Mouse (Mus musculus) C3H10T1/2 (cell line): Measurements from ENCODE around the gene Myh14. TPM values are rescaled to one million over a fixed set of nuclear protein-coding genes. Genes with fewer than 3 reads are reported as not detected.

Experiments
- polyA plus RNA-seq, 2 experiments: library from polyadenylated mRNA; unstranded; fragments of >200 nt; fragmentation: generic; extraction: Trizol; gene quantifications; one replicate each; pipeline ENCODE4 v1.2.1; 2012; ENCODE audit warnings: missing spikeins in 2 of 2

Gene Myh14
- polyA plus RNA-seq = under 1 TPM in 1 of 2 experiments, not detected in 1; 0.02 TPM

GRCm38 (mm10) chr7:44670803-44671202 is at the start of gene Myh14:
Gene Myh14 (minus strand): TSS chr7:44670843.

DNA sequence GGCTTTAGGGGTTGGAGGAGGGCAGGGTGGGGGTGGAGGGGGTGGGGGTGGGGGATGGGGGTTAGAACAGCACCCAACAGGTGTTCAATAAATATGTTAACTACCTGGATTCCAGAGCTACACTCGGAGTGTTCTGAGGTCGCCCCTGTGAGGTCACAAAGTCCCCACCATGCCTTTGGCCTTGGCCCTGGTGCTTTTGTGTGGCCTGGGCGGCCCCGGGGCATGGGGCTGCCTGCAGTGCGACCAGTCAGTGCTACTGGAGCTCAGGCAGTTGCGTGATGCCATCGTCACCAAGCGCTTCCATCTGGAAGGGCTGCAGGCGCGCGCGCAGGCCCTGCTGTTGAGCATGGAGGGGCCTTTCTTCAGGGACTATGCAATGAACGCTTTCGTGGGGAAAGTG is 37.9 kb upstream of the Myh14 start, which contains the start of gene Izumo2:
TSS of gene Izumo2 (plus strand) at position 169 of the 400 bp plus-strand sequence.

DNA sequence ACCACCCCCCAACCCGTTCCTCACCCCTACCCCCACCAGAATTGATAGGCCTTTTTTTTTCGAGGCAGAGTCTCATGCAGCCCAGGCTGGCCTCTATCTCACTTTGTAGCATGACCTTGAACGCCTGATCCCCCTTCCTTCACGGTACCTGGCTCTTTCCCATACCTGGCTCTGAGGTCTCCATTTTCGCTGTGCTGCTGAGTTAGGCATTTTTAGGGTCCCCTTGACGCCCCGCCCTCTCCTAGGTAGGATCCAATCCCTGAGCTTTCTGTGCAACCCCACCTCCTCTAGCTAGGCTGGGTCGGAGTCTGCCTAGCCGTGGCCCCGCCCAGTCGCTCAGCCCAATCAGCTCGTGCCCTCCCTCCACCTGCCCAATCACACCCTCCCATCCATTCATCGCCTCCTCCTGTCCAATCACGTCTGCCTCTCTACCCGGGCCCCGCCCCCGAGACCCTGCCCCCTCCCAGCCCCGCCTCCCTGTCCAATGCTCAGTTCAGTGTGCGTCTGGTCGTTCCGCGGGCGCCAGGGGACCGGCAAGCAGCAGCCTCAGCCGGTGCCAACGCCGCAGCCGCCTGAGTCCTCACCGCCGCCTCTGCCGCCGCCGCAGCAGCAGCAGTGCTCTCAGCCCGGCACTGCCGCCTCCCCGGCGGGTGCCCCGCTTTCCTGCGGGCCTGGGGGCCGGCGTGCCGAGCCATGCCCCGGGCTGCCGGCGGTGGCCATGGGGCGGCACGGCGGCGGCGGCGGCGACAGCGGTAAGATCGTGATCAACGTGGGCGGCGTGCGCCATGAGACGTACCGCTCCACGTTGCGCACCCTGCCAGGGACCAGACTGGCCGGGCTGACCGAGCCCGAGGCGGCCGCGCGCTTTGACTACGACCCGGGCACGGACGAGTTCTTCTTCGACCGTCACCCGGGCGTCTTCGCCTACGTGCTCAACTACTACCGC is 80.0 kb downstream of the Myh14 start, which contains the start of gene Kcnc3:
TSS of gene Kcnc3 (plus strand) at position 263 of the 946 bp plus-strand sequence.

GRCm38 (mm10) chr7:44572213-44572701 is 98.4 kb downstream of the Myh14 start, which contains the start of gene Napsa:
Gene Napsa (plus strand): TSS chr7:44572380.

Other genes starting within 250 kb of the Myh14 start
- under 1 TPM; 0.01 to 0.22 TPM for gene Lrrc4b, start 241.8 kb downstream of the Myh14 start, polyA plus RNA-seq
- gene Aspdh, start 205.5 kb downstream of the Myh14 start, polyA plus RNA-seq = not detected
- gene Josd2, start 202.9 kb downstream of the Myh14 start, polyA plus RNA-seq = 100 to 1,000 TPM; 107 to 119 TPM
- gene Emc10, start 174.3 kb downstream of the Myh14 start, polyA plus RNA-seq = 100 to 1,000 TPM in 1 of 2 experiments, 10 to 100 TPM in 1; 94.2 to 161 TPM
- gene Fam71e1, start 174.3 kb downstream of the Myh14 start, polyA plus RNA-seq = 1 to 10 TPM; 2.9 to 7.9 TPM
- under 1 TPM in 1 of 2 experiments, not detected in 1; 0.07 TPM for gene Mybpc2, start 146.2 kb downstream of the Myh14 start, polyA plus RNA-seq
- gene Spib, start 138.8 kb downstream of the Myh14 start, polyA plus RNA-seq = under 1 TPM in 1 of 2 experiments, not detected in 1; 0.83 TPM
- 100 to 1,000 TPM in 1 of 2 experiments, 10 to 100 TPM in 1; 32.0 to 112 TPM for gene Pold1, start 122.0 kb downstream of the Myh14 start, polyA plus RNA-seq
- gene Nr1h2, start 116.9 kb downstream of the Myh14 start, polyA plus RNA-seq = 100 to 1,000 TPM in 1 of 2 experiments, 10 to 100 TPM in 1; 64.4 to 108 TPM
- gene Napsa, start 98.5 kb downstream of the Myh14 start, polyA plus RNA-seq = under 1 TPM; 0.05 to 0.11 TPM
- gene Kcnc3, start 80.2 kb downstream of the Myh14 start, polyA plus RNA-seq = under 1 TPM in 1 of 2 experiments, not detected in 1; 0.01 TPM
- not detected for gene Izumo2, start 37.9 kb upstream of the Myh14 start, polyA plus RNA-seq
- 10 to 100 TPM; 18.9 to 34.2 TPM for gene Vrk3, start 77.6 kb upstream of the Myh14 start, polyA plus RNA-seq
- gene Zfp473, start 80.2 kb upstream of the Myh14 start, polyA plus RNA-seq = under 1 TPM; 0.05 to 0.45 TPM
- 10 to 100 TPM; 38.6 to 53.4 TPM for gene Nup62, start 145.2 kb upstream of the Myh14 start, polyA plus RNA-seq
- gene Il4i1, start 145.5 kb upstream of the Myh14 start, polyA plus RNA-seq = 1 to 10 TPM in 1 of 2 experiments, under 1 TPM in 1; 0.55 to 3.7 TPM
- 100 to 1,000 TPM; 139 to 293 TPM for gene Atf5, start 145.8 kb upstream of the Myh14 start, polyA plus RNA-seq
- gene Akt1s1, start 178.1 kb upstream of the Myh14 start, polyA plus RNA-seq = 100 to 1,000 TPM; 148 to 208 TPM
- gene Tbc1d17, start 178.2 kb upstream of the Myh14 start, polyA plus RNA-seq = 10 to 100 TPM; 52.9 to 61.3 TPM
- gene Pnkp, start 186.3 kb upstream of the Myh14 start, polyA plus RNA-seq = 10 to 100 TPM; 26.9 to 30.8 TPM
- 100 to 1,000 TPM; 265 to 602 TPM for gene Ptov1, start 198.9 kb upstream of the Myh14 start, polyA plus RNA-seq
- gene Med25, start 221.9 kb upstream of the Myh14 start, polyA plus RNA-seq = 10 to 100 TPM; 52.4 to 67.0 TPM
- gene Fuz, start 225.2 kb upstream of the Myh14 start, polyA plus RNA-seq = 10 to 100 TPM; 12.7 to 23.2 TPM